Mouse (Mus musculus) lung, adult 2 months (tissue): ENCODE results near the gene Olfr1262. TPM values are rescaled to one million over a fixed set of nuclear protein-coding genes. Genes with fewer than 3 reads are reported as not detected.

Source experiments
- DNase-seq: peaks from one replicate; pipeline ENCODE4 v3.0.0; 2022
- H3K4me1 ChIP-seq: fragments of 200-500 bp; 2 replicates; pipeline ENCODE4 v1.6.1; 2011; ENCODE audit warnings: low read length; ENCODE audit not compliant: control insufficient read depth, insufficient read depth
- H3K4me3 ChIP-seq: fragments of 200-500 bp; replicated peaks from 2 replicates; pipeline ENCODE3; 2011; ENCODE audit warnings: low read depth, mild to moderate bottlenecking, control low read depth, low read length; ENCODE audit errors: extremely low read depth
- CTCF ChIP-seq: fragments of 200-500 bp; IDR thresholded peaks from 2 replicates; pipeline ENCODE4 v1.5.1; 2011; ENCODE audit warnings: mild to moderate bottlenecking, low read length, control low read depth; ENCODE audit not compliant: insufficient read depth
- POLR2A ChIP-seq: fragments of 200-500 bp; IDR thresholded peaks from 2 replicates; pipeline ENCODE4 v1.6.1; 2011; ENCODE audit warnings: low read depth, mild to moderate bottlenecking, control low read depth, low read length, borderline replicate concordance; ENCODE audit errors: extremely low read depth
- WGBS: fragments of 180-500 bp; shearing (Covaris S2); methylation state at CpG from one replicate; pipeline ENCODE4 v1.1.7; 2018; 5-methylcytosine and 5-hydroxymethylcytosine counted together
- polyA plus RNA-seq: library from polyadenylated mRNA; depleted of rRNA; stranded (reverse); fragments of >200 nt; gene quantifications from 2 replicates; pipeline ENCODE4 v1.2.3, GENCODE M21; 2012; rRNA removed

Olfr1262 gene
- polyA plus RNA-seq: not detected in 2 replicates

- TF ChIP-seq CTCF: no peak
- no peak for TF ChIP-seq POLR2A
- no peak for DNase-seq
- Histone ChIP-seq H3K4me3 (no peak within 1 kb of the TSS), H3K4me1 (no peaks in the 10 kb centered on the region)
These were observed at the start of gene Olfr1262 for GRCm38 (mm10) chr2:89999845-90000244. TSS of gene Olfr1262 (plus strand) at chr2:90000145.

- H3K4me3 ChIP-seq: no peak within 1 kb of the TSS
- 51% methylated on average over 2 of the region's 2 CpGs for WGBS
- no peak for TF ChIP-seq POLR2A
- no peak for TF ChIP-seq CTCF
These were observed 25.8 kb upstream of the Olfr1262 start, which contains the start of gene Olfr1260 for GRCm38 (mm10) chr2:89974184-89974583. TSS of gene Olfr1260 (plus strand) at chr2:89974340.

GRCm38 (mm10) chr2:89977709-89978108, 22.2 kb upstream of the Olfr1262 start:
- H3K4me1 ChIP-seq: no peaks in the 10 kb centered on the region
- no peak for DNase-seq
- H3K4me3 ChIP-seq: no peak overlapping the region
- TF ChIP-seq CTCF: no peak
- no peak for TF ChIP-seq POLR2A
- 73% methylated on average over 2 of the region's 2 CpGs for WGBS

More at GRCm38 (mm10) chr2:89974184-89974583, 25.8 kb upstream of the Olfr1262 start, which contains the start of gene Olfr1260:
- DNase-seq: no peak
- no peaks in the 10 kb centered on the region for H3K4me1 ChIP-seq

- Histone ChIP-seq H3K4me3 (no peak within 1 kb of the TSS), H3K4me1 (no peaks in the 10 kb centered on the region)
- TF ChIP-seq POLR2A: no peak
- TF ChIP-seq CTCF: no peak
- DNase-seq: no peak
These were observed 9.0 kb upstream of the Olfr1262 start, which contains the start of gene Olfr1261 for GRCm38 (mm10) chr2:89990921-89991320. TSS of gene Olfr1261 (plus strand) at chr2:89991221.

GRCm38 (mm10) chr2:90011831-90012230, 11.9 kb downstream of the Olfr1262 start, which contains the start of gene Olfr1263:
TSS of gene Olfr1263 (plus strand) at chr2:90012131.
- WGBS: 72% methylated on average over 2 of the region's 2 CpGs
- no peak within 1 kb of the TSS for H3K4me3 ChIP-seq
- no peak for DNase-seq
- no peaks in the 10 kb centered on the region for H3K4me1 ChIP-seq
- no peak for TF ChIP-seq CTCF
- TF ChIP-seq POLR2A: no peak

- DNase-seq: no peak
- H3K4me1 ChIP-seq: no peaks in the 10 kb centered on the region
- no peak for TF ChIP-seq CTCF
- 79% methylated on average over 2 of the region's 2 CpGs for WGBS
- H3K4me3 ChIP-seq: no peak within 1 kb of the TSS
These were observed 25.5 kb downstream of the Olfr1262 start, which contains the start of gene Olfr1264 for GRCm38 (mm10) chr2:90025477-90025876. TSS of gene Olfr1264 (minus strand) at chr2:90025577.

GRCm38 (mm10) chr2:90035037-90035436, 35.1 kb downstream of the Olfr1262 start, which contains the start of gene Olfr1265:
TSS of gene Olfr1265 (plus strand) at chr2:90035337.
- H3K4me1 ChIP-seq: no peaks in the 10 kb centered on the region
- TF ChIP-seq POLR2A (no peak), CTCF (no peak)

More at GRCm38 (mm10) chr2:90035037-90035436, 35.1 kb downstream of the Olfr1262 start, which contains the start of gene Olfr1265:
- no peak for DNase-seq
- H3K4me3 ChIP-seq: no peak within 1 kb of the TSS

Other genes with a start within 250 kb of the Olfr1262 start
- gene Olfr1253, start 243.1 kb upstream of the Olfr1262 start, polyA plus RNA-seq: not detected in 2 replicates
- not detected in 2 replicates for gene Olfr1254, start 206.5 kb upstream of the Olfr1262 start, polyA plus RNA-seq
- not detected in 2 replicates for gene Olfr1255, start 188.1 kb upstream of the Olfr1262 start, polyA plus RNA-seq
- gene Olfr1256, start 158.6 kb upstream of the Olfr1262 start, polyA plus RNA-seq: not detected in 2 replicates
- gene Olfr48, start 151.9 kb upstream of the Olfr1262 start, polyA plus RNA-seq: not detected in 2 replicates
- not detected in 2 replicates for gene Olfr1257, start 121.7 kb upstream of the Olfr1262 start, polyA plus RNA-seq
- gene Olfr1258, start 72.8 kb upstream of the Olfr1262 start, polyA plus RNA-seq: not detected in 2 replicates
- gene Olfr1259, start 51.5 kb upstream of the Olfr1262 start, polyA plus RNA-seq: not detected in 2 replicates
- gene Olfr1260, start 25.8 kb upstream of the Olfr1262 start, polyA plus RNA-seq: not detected in 2 replicates
- gene Olfr1261, start 8.9 kb upstream of the Olfr1262 start, polyA plus RNA-seq: not detected in 2 replicates
- not detected in 2 replicates for gene Olfr1263, start 12.0 kb downstream of the Olfr1262 start, polyA plus RNA-seq
- gene Olfr1264, start 25.4 kb downstream of the Olfr1262 start, polyA plus RNA-seq: not detected in 2 replicates
- gene Olfr1265, start 35.2 kb downstream of the Olfr1262 start, polyA plus RNA-seq: not detected in 2 replicates
- not detected in 2 replicates for gene Olfr140, start 63.4 kb downstream of the Olfr1262 start, polyA plus RNA-seq
- not detected in 2 replicates for gene Olfr1269, start 121.3 kb downstream of the Olfr1262 start, polyA plus RNA-seq
- gene Olfr32, start 142.2 kb downstream of the Olfr1262 start, polyA plus RNA-seq: not detected in 2 replicates
- gene Olfr1270, start 152.9 kb downstream of the Olfr1262 start, polyA plus RNA-seq: not detected in 2 replicates
- gene Olfr1506, start 224.3 kb downstream of the Olfr1262 start, polyA plus RNA-seq: not detected in 2 replicates